Mouse (Mus musculus) brain, embryonic 14.5 days (tissue): ENCODE measurements around the gene Aip. TPM values are rescaled to one million over a fixed set of nuclear protein-coding genes. Genes with fewer than 3 reads are reported as not detected.

ENCODE experiments used
- DNase-seq: peaks from one replicate; pipeline ENCODE4 v3.0.0-alpha.2; 2011; ENCODE audit warnings: low read depth
- CTCF ChIP-seq: fragments of 200-500 bp; IDR thresholded peaks from 2 replicates; pipeline ENCODE4 v1.5.1; 2012; ENCODE audit warnings: inconsistent platforms, mild to moderate bottlenecking, moderate library complexity, borderline replicate concordance; ENCODE audit not compliant: insufficient read depth, insufficient read length; ENCODE audit errors: extremely low read depth
- POLR2A ChIP-seq: fragments of 200-500 bp; IDR thresholded peaks from 2 replicates; pipeline ENCODE4 v1.6.1; 2012; ENCODE audit warnings: mild to moderate bottlenecking, inconsistent platforms, borderline replicate concordance; ENCODE audit not compliant: poor library complexity, insufficient read depth, insufficient read length, severe bottlenecking; ENCODE audit errors: extremely low read depth
- polyA plus RNA-seq: library from polyadenylated mRNA; depleted of rRNA; stranded (reverse); fragments of >200 nt; gene quantifications from 2 replicates; pipeline ENCODE4 v1.2.3, GENCODE M21; 2012

Gene Aip
- polyA plus RNA-seq, 1 experiment: 88.6 TPM

DNA sequence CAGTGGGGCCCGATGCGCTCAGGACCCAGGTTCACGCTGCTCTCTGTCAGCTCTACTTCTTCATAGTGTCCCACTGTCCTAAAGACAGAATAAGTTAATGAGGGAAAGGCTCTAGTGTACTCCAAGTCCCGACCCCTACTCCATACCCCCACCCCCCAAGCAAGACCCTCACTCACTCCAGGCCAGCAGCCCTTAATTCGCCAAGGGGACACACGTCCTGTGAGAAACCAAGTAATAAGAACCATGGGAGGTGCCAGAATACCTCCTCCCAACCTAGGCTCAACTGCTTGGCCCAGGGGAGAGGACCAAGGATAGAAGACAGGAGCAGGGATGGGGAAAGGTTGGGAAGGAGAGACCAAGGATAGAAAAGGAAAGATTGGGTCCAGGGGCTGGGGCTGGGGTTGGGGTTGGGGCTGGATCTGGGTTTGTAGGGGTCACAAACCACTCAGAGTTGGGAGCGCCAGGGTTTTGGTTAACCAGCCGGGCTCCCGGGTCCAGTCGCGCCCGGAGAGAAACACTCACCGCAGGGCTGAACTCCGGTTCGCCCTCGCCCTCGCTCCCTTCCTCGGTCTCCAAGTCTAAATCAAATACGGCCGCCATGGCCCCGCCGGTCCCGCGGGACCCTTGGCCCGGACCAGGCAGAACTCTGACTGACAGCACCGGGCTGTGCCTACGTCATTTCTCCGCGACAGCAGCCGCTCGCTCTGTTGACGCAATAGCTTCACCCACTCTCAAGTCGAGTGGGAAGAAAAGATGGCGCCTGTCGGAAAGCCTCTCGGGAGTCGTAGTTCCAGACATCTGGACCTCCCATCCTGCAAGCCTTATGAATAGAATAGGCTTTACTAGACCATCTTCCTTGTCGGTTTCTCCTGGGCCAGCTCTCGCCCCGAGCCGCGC lies 37.2 kb upstream of the Aip start, which contains the start of gene Rps6kb2:
Gene Rps6kb2 (minus strand): TSS at position 709 of the 897 bp plus-strand sequence.
- TF ChIP-seq CTCF: no peak
- TF ChIP-seq POLR2A: no peak
- peak; percentile 99 for DNase-seq

DNA sequence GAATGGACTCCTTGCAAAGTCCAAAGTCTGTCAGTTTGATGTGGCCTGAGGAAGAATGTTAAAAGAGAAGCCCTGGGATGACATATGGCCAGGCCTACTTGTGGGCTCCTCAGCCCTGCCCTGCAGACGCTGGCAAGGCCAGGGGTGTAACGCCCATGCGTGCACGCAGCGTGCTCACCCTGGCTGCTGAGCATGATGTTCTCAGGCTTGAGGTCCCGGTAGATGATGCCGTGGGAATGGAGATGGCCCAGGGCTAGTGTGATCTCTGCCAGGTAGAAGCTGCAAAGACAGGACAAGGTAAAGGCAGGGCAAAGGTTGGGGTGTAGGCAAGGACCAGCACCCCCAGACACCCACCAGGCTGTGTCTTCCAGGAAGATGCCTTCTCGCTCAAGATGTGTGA lies 33.4 kb upstream of the Aip start:
- no peak for TF ChIP-seq POLR2A
- no peak for TF ChIP-seq CTCF
- no peak for DNase-seq

DNA sequence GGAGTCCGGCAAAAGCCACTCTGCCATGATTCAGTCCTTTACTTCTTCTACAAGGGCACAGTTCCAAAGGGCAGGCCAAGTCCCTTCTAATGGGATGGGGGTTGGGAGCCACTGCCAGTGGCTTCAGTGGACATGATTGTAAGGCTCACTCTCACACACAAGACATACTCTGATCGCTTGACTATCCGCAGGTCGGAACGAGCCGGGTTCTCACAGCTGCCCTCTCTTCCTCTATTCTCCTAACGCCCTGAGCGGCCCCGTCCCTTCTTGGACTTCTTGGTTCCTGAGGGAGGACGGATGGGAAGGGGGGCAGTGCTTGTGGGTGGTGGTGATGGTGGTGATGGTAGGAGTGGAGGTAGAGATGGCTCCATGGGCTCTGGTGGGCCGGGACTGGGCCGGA lies 31.1 kb upstream of the Aip start:
- no peak for TF ChIP-seq POLR2A
- TF ChIP-seq CTCF: no peak
- DNase-seq: no peak

DNA sequence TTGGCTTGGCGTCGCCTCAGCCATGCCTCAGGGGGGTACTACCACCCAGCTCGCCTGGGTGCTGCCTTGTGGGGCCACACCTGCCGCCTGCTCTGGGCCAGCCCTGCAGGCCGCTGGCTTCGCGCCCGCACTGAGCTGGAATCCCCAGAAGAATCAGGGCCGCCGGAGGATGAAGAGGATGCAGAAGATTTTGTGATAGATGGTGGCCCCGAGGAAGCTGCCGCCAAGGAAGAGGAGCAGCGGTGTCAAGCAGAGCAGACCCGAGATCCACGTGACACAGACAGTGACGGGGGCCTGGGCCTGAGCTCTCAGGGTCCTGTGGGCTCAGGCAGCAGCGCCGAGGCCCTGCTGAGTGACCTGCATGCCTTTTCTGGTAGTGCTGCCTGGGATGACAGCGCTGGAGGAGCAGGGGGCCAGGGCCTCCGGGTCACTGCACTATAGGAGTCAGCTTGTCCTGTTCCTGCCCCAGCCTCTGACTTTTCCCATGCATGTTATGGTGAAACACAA lies 30.5 kb upstream of the Aip start:
- TF ChIP-seq POLR2A: no peak
- TF ChIP-seq CTCF: no peak
- no peak for DNase-seq

DNA sequence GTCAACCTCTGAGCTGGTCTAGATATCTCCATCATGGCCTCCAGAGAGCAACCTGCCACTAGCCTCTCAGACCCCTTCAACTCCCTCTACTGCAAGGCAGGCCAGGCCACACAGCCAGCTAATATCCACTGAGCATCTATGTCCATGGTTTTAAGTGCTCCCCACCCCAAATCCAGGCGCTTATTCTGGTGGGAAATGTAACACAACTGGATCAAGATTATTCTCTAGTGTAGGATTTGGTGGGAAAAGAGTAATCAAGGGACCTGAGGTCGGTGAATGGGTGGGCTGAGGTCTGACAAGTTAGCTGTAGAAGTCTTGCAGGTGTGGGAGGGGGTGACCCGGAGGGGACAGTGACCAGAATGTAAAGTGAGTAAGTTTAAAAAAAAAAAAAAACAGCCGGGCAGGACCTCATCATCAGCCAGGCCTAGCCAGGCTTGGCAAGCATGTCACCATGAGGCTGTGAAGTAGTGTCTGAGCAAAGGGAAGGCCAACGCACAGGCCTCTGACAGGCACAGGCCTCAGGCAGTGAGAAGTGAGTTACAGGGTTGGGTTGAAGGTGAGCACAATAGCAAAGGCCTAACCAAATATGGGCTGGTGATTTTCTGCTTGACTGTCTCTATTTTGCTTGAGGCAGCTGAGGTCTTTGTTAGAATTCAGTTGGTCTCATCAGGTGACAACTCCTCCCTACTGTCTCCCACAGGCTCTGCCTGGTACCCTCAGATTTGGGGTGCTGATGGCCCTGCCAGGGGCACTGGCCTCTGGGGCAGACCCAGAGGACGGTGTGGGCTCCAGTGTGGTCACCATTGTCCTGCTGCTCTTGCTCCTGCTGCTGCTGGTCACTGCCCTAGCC lies 29.8 kb upstream of the Aip start:
- no peak for DNase-seq
- TF ChIP-seq CTCF (no peak), POLR2A (no peak)

DNA sequence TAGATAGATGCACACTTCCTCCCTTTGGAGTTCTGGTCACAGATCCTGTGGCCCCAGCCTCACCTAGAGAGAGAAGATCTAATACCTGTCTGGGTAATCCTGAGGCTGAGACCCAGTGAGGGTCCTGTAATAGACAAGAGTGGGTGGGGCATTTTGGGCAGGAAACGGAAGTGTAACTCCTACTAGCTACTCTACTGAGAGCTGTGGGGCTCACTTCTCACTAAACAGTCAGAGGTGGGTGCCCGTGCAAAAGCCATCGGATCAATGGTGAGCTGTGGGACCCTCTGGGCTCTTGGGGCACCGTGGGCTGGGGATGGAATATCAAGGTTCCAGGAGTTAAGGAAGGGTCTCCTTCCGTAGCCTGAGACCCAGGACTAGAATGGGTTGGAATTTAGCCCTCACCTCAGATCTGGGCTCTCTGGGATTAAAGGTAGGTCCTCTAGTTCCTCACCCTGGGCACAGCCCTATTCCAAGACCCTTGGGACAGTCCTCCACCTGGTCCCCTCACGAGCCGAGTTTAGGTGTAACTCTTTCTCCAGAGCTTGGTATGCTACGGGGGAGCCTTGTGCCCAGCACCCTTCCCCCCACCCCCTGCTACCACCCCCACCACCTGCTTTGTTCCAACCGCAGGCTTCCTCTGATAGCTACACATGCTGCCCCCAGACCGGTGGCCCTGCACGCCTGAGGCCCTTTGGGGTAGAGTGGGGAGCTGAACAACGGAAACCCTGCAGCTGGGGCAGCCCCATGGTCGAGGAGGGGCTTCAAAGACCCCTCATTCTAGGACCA lies 29.0 kb upstream of the Aip start:
- no peak for DNase-seq
- no peak for TF ChIP-seq POLR2A
- TF ChIP-seq CTCF: no peak

DNA sequence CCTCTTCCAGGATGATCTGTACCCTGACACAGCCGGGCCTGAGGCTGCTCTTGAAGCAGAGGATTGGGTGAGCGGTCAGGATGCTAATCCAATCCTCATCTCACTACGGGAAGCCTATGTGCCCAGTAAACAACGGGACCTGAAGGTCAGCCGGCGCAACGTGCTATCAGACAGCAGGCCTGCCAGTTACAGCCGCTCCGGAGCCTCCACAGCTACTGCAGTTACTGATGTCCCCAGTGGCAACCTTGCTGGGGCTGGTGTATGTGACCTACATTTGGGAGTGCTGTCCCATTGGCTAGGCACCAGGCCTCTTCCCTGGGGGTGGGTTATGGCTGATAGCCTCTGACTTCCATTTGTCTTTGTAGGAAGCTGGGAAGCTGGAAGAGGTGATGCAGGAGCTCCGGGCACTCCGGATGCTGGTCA lies 27.6 kb upstream of the Aip start, which contains the start of gene Ptprcap:
Gene Ptprcap (plus strand): TSS at position 373 of the 423 bp plus-strand sequence.
- no peak for DNase-seq
- TF ChIP-seq CTCF (no peak), POLR2A (no peak)

DNA sequence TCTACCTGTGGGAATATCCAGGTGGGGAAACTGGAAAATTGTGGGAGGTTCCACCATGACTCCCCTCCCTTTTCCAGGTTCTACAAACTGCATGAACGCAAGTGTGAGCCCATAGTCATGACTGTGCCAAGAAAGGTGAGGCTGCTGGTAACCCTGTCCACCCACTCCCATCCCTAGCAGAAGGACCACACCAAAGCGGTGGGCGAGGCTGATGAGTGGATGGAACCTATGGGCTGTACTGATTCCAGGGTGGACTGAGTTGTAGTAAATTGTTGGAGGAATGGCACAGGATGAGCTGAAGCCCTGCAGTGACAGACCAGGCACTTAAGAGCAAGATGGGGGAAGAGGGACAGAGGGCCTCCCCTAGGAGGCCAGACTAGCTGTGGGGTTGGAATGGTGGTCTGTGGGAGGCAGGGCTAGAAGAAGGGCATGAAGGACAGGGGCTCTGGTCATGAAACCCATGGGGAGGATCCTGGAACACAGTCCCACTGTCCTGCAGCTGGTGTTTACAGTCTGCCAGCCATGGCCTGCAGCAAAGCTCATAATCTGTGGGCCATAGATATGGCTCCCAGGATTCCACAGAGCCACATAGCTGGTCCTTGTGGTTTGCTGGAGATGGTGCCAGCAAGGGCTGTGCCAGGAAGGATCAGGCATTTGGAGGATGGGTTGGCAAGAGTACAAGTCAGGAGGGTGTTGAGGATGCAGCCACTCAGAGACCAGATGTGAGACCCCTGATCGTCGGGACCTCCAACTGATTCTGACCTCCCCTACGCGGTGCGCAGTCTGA lies 27.0 kb upstream of the Aip start:
- no peak for DNase-seq

DNA sequence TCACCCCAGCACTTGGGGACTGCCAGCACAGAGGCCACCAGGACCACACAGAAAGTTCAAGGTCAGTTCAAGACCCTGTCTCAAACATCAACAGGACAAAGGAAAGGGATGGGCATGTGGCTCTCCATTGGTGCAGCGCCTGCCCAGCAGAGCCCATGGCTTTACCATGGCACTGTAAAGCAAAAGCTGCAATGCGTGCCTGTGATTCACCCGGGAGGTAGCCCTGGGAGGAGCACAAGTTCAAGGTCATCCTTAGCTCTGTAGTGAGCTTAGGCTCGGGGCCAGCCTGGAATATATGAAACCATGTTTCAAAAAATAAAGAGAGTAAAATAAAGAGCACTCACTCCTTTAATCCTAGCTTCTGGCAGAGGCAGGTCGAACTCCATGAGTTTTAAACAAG lies 26.2 kb upstream of the Aip start:
- no peak for DNase-seq
- TF ChIP-seq CTCF (no peak), POLR2A (no peak)

More for the DNA sequence above, 27.0 kb upstream of the Aip start:
- TF ChIP-seq POLR2A: no peak
- no peak for TF ChIP-seq CTCF

DNA sequence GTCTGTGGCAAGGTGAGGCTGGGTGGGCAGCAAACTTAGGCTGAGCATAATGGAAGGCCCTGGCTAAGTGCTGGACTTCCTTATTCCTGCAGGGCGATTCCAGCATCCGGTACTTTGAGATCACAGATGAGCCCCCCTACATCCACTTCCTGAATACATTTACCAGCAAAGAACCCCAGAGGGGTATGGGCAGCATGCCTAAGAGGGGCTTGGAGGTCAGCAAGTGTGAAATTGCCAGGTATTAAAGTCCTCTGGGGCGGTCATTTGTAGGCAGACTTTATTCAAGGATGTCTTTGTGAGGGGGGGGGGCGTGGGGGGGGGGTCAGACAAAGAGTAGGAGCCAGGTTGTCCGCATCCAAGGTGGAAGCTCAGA lies 25.8 kb upstream of the Aip start:
- no peak for DNase-seq
- TF ChIP-seq POLR2A (no peak), CTCF (no peak)

DNA sequence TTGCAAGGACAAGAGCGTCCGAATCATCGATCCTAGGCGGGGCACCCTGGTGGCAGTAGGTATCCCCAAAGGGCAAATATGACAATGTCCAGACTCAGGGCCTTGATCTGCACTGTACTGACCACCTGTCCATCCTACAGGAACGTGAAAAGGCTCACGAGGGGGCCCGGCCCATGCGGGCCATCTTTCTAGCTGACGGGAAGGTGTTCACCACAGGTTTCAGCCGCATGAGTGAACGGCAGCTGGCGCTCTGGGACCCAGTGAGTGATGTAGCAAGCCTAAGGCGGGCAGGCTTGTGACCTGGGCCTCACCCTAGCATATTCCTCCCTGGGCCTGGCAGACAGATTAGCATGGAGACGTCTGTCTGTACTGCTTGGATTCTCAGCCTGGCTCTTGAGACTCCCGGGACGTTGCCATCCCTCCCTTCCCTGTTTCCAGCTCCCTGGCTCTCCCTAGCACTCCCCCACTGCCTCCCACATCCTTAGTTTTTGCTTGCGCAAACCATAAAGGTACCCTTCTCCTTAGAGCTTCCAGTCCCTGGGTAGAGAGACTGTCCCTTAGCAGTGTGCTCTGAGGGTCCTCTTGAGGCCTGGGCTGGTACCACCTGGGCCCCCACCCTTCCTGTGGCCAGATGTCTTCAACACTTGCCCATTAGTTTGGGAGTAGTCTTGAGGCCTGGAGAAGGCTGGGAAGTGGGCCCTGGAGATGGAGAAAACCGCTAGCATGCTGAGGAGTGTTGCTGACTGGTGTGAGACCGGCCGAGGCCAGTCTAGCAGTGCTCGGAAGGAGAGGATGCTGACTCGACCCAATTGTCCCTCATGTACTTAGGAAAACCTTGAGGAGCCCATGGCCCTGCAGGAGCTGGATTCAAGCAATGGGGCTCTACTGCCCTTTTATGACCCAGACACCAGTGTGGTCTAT lies 25.2 kb upstream of the Aip start:
- TF ChIP-seq CTCF (no peak), POLR2A (no peak)
- DNase-seq: no peak
